8 mouse cellular contexts compared by ENCODE assay signal in the genomic region with DNA sequence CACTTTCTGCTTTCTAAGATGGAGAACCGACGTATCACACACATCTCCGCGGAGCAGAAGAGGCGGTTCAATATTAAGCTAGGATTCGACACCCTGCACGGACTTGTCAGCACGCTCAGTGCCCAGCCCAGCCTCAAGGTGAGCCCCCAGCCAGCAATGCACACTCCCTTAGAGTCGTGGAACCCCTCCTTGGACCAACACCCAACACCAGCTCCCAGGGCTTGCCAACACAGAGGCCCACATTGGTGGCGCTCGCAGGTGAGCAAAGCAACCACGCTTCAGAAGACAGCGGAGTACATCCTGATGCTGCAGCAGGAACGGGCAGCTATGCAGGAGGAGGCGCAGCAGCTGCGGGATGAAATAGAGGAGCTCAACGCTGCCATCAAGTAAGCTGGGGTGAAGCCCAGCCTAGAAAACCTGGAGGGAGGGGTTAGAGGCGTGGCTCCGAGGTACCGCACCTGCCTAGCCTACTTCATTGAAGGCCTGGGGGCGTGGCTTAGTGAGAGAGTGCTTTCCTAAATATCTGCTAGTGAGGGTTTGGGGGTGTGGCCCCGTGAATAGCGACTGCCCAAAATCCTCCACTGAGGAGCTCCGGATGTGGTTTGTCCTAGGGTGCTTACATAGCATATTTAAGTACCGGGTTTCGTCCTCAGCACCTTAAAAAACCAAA. TPM values are rescaled to one million over a fixed set of nuclear protein-coding genes. Genes with fewer than 3 reads are reported as not detected.
A peak's percentile ranks its signal among the peaks of the same experiment; 100 is the strongest.
DNase-seq lines count a peak whose midpoint lies in the region; ATAC-seq and TF ChIP-seq lines count a peak whose summit lies in the region.

No protein-coding gene starts in this region.

- TF ChIP-seq CTCF in gastrocnemius, adult 2 months (IDR thresholded peaks at IDR 0.05) = no peak
- TF ChIP-seq CTCF in lung, postnatal 0 days (IDR thresholded peaks at IDR 0.05) = no peak

- no peaks in the 10 kb centered on the region for H3K36me3 ChIP-seq in forebrain, embryonic 14.5 days (ENCODE audit: control insufficient read depth, insufficient read depth, low read length)
- no peaks in the 10 kb centered on the region for H3K36me3 ChIP-seq in lung, postnatal 0 days (ENCODE audit: insufficient read depth, low read length)

- no peaks in the 10 kb centered on the region for H3K9me3 ChIP-seq in forebrain, embryonic 14.5 days (replicated peaks; ENCODE audit: control insufficient read depth, low read length)
- H3K9me3 ChIP-seq in lung, postnatal 0 days (ENCODE audit: low read length) = no peaks in the 10 kb centered on the region

- peak overlapping the region; percentile 55 for H3K4me3 ChIP-seq in gastrocnemius, adult 2 months
- H3K4me3 ChIP-seq in forebrain, embryonic 14.5 days (ENCODE audit: low read depth, low read length) = peak overlapping the region; percentile 7; the same call in 1 of the 2 replicates
- H3K4me3 ChIP-seq in lung, postnatal 0 days (ENCODE audit: low read depth, low read length) = peak overlapping the region; percentile 12

- ATAC-seq in forebrain, embryonic 14.5 days = no peak
- peak; percentile 87 for ATAC-seq in lung, postnatal 0 days

- intact Hi-C loops in gastrocnemius, adult 2 months (cut with DNase I) = no loop called here
- intact Hi-C loops in gastrocnemius, postnatal 14 days (cut with DNase I; ENCODE audit: low total_unique reads) = no loop called here

- H3K9ac ChIP-seq in forebrain, embryonic 14.5 days (ENCODE audit: low read length) = no peak overlapping the region
- no peak overlapping the region for H3K9ac ChIP-seq in lung, postnatal 0 days (replicated peaks; ENCODE audit: low read depth)

- H3K27ac ChIP-seq in gastrocnemius, adult 2 months = no peak overlapping the region
- H3K27ac ChIP-seq in forebrain, embryonic 14.5 days (ENCODE audit: low read depth, low read length) = no peak overlapping the region
- H3K27ac ChIP-seq in lung, postnatal 0 days (ENCODE audit: low read length) = no peak overlapping the region

- WGBS in forebrain, embryonic 14.5 days = 5% methylated on average over 26 of the region's 26 CpGs
- whole genome bisulfite sequencing in lung, postnatal 0 days = 4% methylated on average over 26 of the region's 26 CpGs

- no peaks in the 10 kb centered on the region for H3K4me1 ChIP-seq in forebrain, embryonic 14.5 days (ENCODE audit: control insufficient read depth, insufficient read depth, low read length)
- no peaks in the 10 kb centered on the region for H3K4me1 ChIP-seq in lung, postnatal 0 days (ENCODE audit: insufficient read depth, low read depth, low read length)

- no peak for DNase-seq in gastrocnemius, adult 2 months
- DNase-seq in gastrocnemius, postnatal 14 days = no peak
- DNase-seq in ZHBTc4 (ENCODE audit: low read depth, low spot score) = peak; percentile 90
- peak; percentile 27 for DNase-seq in forebrain, embryonic 14.5 days (ENCODE audit: low spot score)
- peak; percentile 50 to 57 for DNase-seq in kidney, adult 8-10 months
- peak; percentile 81 for DNase-seq in lung, postnatal 0 days (ENCODE audit: low spot score)
- DNase-seq in right cerebral cortex, adult 2 months (ENCODE audit: low spot score in 2 of 2) = peak; percentile 18 to 25
- DNase-seq in gastrocnemius, adult 8-10 months (ENCODE audit: low spot score in 2 of 2) = no peak

- H3K4me2 ChIP-seq in forebrain, embryonic 14.5 days (ENCODE audit: low read length) = peak overlapping the region; percentile 28
- H3K4me2 ChIP-seq in lung, postnatal 0 days (replicated peaks; ENCODE audit: low read depth, low read length) = peak overlapping the region; percentile 40

- peaks cover 14% of the 10 kb centered on the region for H3K27me3 ChIP-seq in forebrain, embryonic 14.5 days (replicated peaks; ENCODE audit: control insufficient read depth, insufficient read depth, low read length)
- H3K27me3 ChIP-seq in lung, postnatal 0 days (replicated peaks; ENCODE audit: insufficient read depth, low read length) = peaks cover 4% of the 10 kb centered on the region; the same call in 1 of the 2 replicates

- no peak for TF ChIP-seq EP300 in lung, postnatal 0 days (IDR thresholded peaks at IDR 0.05)

RNA-seq across cellular contexts. Expression of gene Tbl2, which starts 15.6 kb away (rescaled TPM):
- 1 to 10 TPM; 8.8 to 9.1 TPM for total RNA-seq in gastrocnemius, adult 2 months (2021)
- 10 to 100 TPM; 11.9 to 13.3 TPM for total RNA-seq in gastrocnemius, postnatal 14 days (2021)
- polyA plus RNA-seq in forebrain, embryonic 14.5 days (2014; fragmentation: Nextera tagmentation; extraction: Ambion mirVana) = 16.3 and 17.4 TPM in 2 replicates
- 8.7 and 9.5 TPM in 2 replicates for polyA plus RNA-seq in lung, postnatal 0 days (2015; fragmentation: Nextera tagmentation; extraction: Ambion mirVana)
- 10 to 100 TPM in 1 of 4 experiments, 1 to 10 TPM in 3; 8.5 to 12.2 (median 8.9) TPM for total RNA-seq in gastrocnemius, adult 8-10 months (2022)

RNA-seq across cellular contexts. Expression of gene Bcl7b, which starts 34.2 kb away (rescaled TPM):
- 10 to 100 TPM; 28.3 to 28.6 TPM for total RNA-seq in gastrocnemius, adult 2 months (2021)
- total RNA-seq in gastrocnemius, postnatal 14 days (2021) = 10 to 100 TPM; 24.7 to 25.3 TPM
- polyA plus RNA-seq in forebrain, embryonic 14.5 days (2014; fragmentation: Nextera tagmentation; extraction: Ambion mirVana) = 47.4 and 48.9 TPM in 2 replicates
- polyA plus RNA-seq in lung, postnatal 0 days (2015; fragmentation: Nextera tagmentation; extraction: Ambion mirVana) = 63.1 and 65.7 TPM in 2 replicates
- 10 to 100 TPM; 25.2 to 34.5 (median 28.4) TPM for total RNA-seq in gastrocnemius, adult 8-10 months (2022)

RNA-seq across cellular contexts. Expression of gene Mlxipl, which starts 44.2 kb away (rescaled TPM):
- 100 to 1,000 TPM in 1 of 2 experiments, 10 to 100 TPM in 1; 64.8 to 100 TPM for total RNA-seq in gastrocnemius, adult 2 months (2021)
- total RNA-seq in gastrocnemius, postnatal 14 days (2021) = 10 to 100 TPM; 37.5 to 40.6 TPM
- 0.36 and 0.64 TPM in 2 replicates for polyA plus RNA-seq in forebrain, embryonic 14.5 days (2014; fragmentation: Nextera tagmentation; extraction: Ambion mirVana)
- polyA plus RNA-seq in lung, postnatal 0 days (2015; fragmentation: Nextera tagmentation; extraction: Ambion mirVana) = 0.70 and 0.96 TPM in 2 replicates
- total RNA-seq in gastrocnemius, adult 8-10 months (2022) = 10 to 100 TPM; 44.9 to 73.8 (median 51.6) TPM

RNA-seq across cellular contexts. Expression of gene Baz1b, which starts 53.2 kb away (rescaled TPM):
- 10 to 100 TPM; 32.7 to 36.8 TPM for total RNA-seq in gastrocnemius, adult 2 months (2021)
- 10 to 100 TPM; 24.1 to 24.8 TPM for total RNA-seq in gastrocnemius, postnatal 14 days (2021)
- 35.5 and 44.3 TPM in 2 replicates for polyA plus RNA-seq in forebrain, embryonic 14.5 days (2014; fragmentation: Nextera tagmentation; extraction: Ambion mirVana)
- polyA plus RNA-seq in lung, postnatal 0 days (2015; fragmentation: Nextera tagmentation; extraction: Ambion mirVana) = 14.6 and 19.2 TPM in 2 replicates
- 10 to 100 TPM; 34.2 to 36.5 (median 35.3) TPM for total RNA-seq in gastrocnemius, adult 8-10 months (2022)

RNA-seq across cellular contexts. Expression of gene Vps37d, which starts 55.8 kb away (rescaled TPM):
- under 1 TPM; 0.33 TPM for total RNA-seq in gastrocnemius, adult 2 months (2021)
- 1 to 10 TPM in 1 of 2 experiments, under 1 TPM in 1; 0.84 to 1.7 TPM for total RNA-seq in gastrocnemius, postnatal 14 days (2021)
- 25.0 and 28.9 TPM in 2 replicates for polyA plus RNA-seq in forebrain, embryonic 14.5 days (2014; fragmentation: Nextera tagmentation; extraction: Ambion mirVana)
- polyA plus RNA-seq in lung, postnatal 0 days (2015; fragmentation: Nextera tagmentation; extraction: Ambion mirVana) = 4.0 and 4.4 TPM in 2 replicates
- under 1 TPM in 3 of 4 experiments, not detected in 1; 0.31 to 0.56 (median 0.41) TPM for total RNA-seq in gastrocnemius, adult 8-10 months (2022)

Comparison
In these comparisons a context has a peak if more than half of its experiments do, and no peak if none do; other contexts are left out.
1. DNase-seq: peak in ZHBTc4 (single experiment), forebrain, embryonic 14.5 days (single experiment), kidney, adult 8-10 months (2 of 2), lung, postnatal 0 days (single experiment) and right cerebral cortex, adult 2 months (2 of 2); none in gastrocnemius, adult 2 months (single experiment), gastrocnemius, postnatal 14 days (single experiment) and gastrocnemius, adult 8-10 months (0 of 2).
2. Peak in every context shown above with its lines, with median percentiles within 50 percentile points of each other: H3K4me3 ChIP-seq.